Mouse (Mus musculus) forebrain, embryonic 16.5 days (tissue): ENCODE measurements around the gene Ints3. TPM values are rescaled to one million over a fixed set of nuclear protein-coding genes. Genes with fewer than 3 reads are reported as not detected.

Experiments
- ATAC-seq: fragments of 200-750 bp; cut with Nextera tagmentation; 2 replicates; pipeline ENCODE4 v1.8.0; 2017; ENCODE audit warnings: mild to moderate bottlenecking, moderate library complexity
- H3K27ac ChIP-seq: fragments of 300-500 bp; sonication (generic); 2 replicates; pipeline ENCODE4 v1.5.1; 2014; ENCODE audit warnings: low read length, control low read depth
- H3K27me3 ChIP-seq: fragments of 300-500 bp; sonication (generic); replicated peaks from 2 replicates; pipeline ENCODE4 v1.6.1; 2014; ENCODE audit warnings: low read length; ENCODE audit not compliant: control insufficient read depth, insufficient read depth
- H3K36me3 ChIP-seq: fragments of 300-500 bp; sonication (generic); 2 replicates; pipeline ENCODE4 v1.6.1; 2014; ENCODE audit not compliant: control insufficient read depth, insufficient read depth
- H3K4me1 ChIP-seq: fragments of 300-500 bp; sonication (generic); replicated peaks from 2 replicates; pipeline ENCODE4 v1.6.1; 2014; ENCODE audit warnings: low read length; ENCODE audit not compliant: control insufficient read depth, insufficient read depth
- H3K4me2 ChIP-seq: fragments of 300-500 bp; sonication (generic); 2 replicates; pipeline ENCODE4 v1.6.1; 2014; ENCODE audit warnings: mild to moderate bottlenecking, low read length, control low read depth
- H3K4me3 ChIP-seq: fragments of 300-500 bp; sonication (generic); replicated peaks from 2 replicates; pipeline ENCODE4 v1.5.1; 2014; ENCODE audit warnings: mild to moderate bottlenecking, low read length, control low read depth
- H3K9ac ChIP-seq: fragments of 300-500 bp; sonication (generic); replicated peaks from 2 replicates; pipeline ENCODE4 v1.6.1; 2014; ENCODE audit warnings: low read depth, low read length, control low read depth
- H3K9me3 ChIP-seq: fragments of 300-500 bp; sonication (generic); 2 replicates; pipeline ENCODE4 v1.6.1; 2016; ENCODE audit warnings: low read length; ENCODE audit not compliant: control insufficient read depth
- WGBS: fragments of 180-500 bp; shearing (Covaris S2); extraction: QIAGEN DNeasy Blood & Tissue Kit; methylation state at CpG from one replicate; pipeline ENCODE4 v1.1.7; 2014; 5-methylcytosine and 5-hydroxymethylcytosine counted together
- polyA plus RNA-seq: library from polyadenylated mRNA; unstranded; fragments of >200 nt; fragmentation: Nextera tagmentation; extraction: Ambion mirVana; gene quantifications from 2 replicates; pipeline ENCODE4 v1.2.1, GENCODE M21; 2015

Ints3 gene
- polyA plus RNA-seq, 1 experiment from 2014 or later: 32.3 TPM

DNA sequence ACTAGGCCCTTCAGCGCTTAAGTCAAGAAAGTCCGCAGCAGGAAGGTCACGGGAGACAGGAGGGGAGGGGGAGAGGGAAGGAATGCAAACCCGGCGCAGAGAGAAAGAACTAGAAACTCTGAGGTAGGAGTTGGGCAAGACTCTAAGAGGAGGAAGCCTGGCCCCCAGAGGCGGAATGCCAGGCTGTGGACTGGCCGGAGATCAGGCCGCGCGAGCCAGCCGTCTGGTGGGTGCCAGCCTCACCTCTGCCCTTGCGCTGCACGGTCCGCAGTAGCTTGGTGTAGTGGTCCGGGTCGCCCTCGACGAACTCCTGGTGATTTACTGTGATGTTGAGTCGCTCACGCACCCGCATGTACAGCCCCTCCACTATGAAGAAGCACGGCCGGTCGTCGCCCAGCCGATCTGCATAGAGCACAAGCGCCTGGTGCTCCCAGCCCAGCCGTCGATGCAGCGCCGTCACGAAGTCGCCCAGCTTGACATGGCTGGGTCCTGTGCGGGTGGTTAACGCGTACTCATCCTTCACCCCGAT, 31.2 kb upstream of the Ints3 start:
- H3K36me3 ChIP-seq: no peaks in the 10 kb centered on the region
- H3K4me2 ChIP-seq: peak overlapping the region; percentile 99
- H3K27me3 ChIP-seq: peaks cover 39% of the 10 kb centered on the region
- ATAC-seq: no peak; the same call in 1 of the 2 replicates
- H3K9ac ChIP-seq: no peak overlapping the region; the same call in 1 of the 2 replicates
- H3K9me3 ChIP-seq: no peaks in the 10 kb centered on the region
- H3K27ac ChIP-seq: no peak overlapping the region
- peaks cover 18% of the 10 kb centered on the region for H3K4me1 ChIP-seq
- WGBS: 13% methylated on average over 37 of the region's 37 CpGs
- H3K4me3 ChIP-seq: peak overlapping the region; percentile 50

DNA sequence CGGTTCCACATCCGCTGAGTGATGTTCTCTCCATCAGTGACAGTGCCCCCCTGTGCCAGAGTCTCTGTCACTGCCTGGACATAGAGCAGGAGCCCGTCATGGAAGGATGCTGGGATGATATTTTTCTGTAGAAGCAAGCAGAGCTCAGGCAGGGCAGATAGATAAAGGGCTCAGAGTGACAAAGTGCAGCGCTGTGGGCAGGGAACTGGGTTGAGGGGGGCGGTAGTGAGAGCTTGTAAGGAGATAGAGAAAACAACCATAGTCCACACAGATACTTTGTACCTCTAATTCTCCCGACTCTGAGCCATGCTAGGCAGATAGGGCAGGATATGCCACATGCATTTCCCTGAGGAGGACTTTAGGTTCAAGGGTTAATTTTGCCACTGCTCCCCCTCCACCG, 29.2 kb upstream of the Ints3 start:
- Histone ChIP-seq H3K4me1 (peaks cover 18% of the 10 kb centered on the region), H3K9me3 (no peaks in the 10 kb centered on the region), H3K27ac (no peak overlapping the region), H3K4me3 (no peak overlapping the region), H3K9ac (no peak overlapping the region), H3K36me3 (no peaks in the 10 kb centered on the region), H3K27me3 (peaks cover 36% of the 10 kb centered on the region), H3K4me2 (no peak overlapping the region)
- 27% methylated on average over 7 of the region's 7 CpGs for WGBS
- no peak for ATAC-seq

DNA sequence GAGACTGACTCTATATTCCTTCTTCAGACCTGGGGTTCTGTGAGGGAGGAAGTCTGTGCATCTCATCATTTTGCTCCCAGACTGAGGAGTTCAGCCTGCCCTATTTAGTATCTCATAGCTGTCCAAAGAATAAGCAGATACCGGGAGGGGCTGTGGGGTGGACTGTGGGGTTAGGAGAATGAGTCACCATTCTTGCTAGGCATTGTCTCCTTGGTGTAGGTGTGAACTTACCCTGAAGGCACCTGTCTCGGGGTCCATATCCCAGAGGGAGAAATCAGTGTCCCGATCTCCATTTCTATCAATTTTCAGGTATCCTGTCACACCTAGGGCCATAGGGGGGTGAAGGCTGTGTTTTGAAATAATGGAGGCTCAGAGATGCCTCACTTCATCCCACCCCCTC, 28.5 kb upstream of the Ints3 start:
- Histone ChIP-seq H3K27me3 (peaks cover 36% of the 10 kb centered on the region), H3K4me2 (no peak overlapping the region), H3K4me3 (no peak overlapping the region), H3K9me3 (no peaks in the 10 kb centered on the region), H3K4me1 (peaks cover 18% of the 10 kb centered on the region), H3K9ac (no peak overlapping the region), H3K27ac (no peak overlapping the region), H3K36me3 (no peaks in the 10 kb centered on the region)
- WGBS: 87% methylated on average over 3 of the region's 3 CpGs
- ATAC-seq: no peak

DNA sequence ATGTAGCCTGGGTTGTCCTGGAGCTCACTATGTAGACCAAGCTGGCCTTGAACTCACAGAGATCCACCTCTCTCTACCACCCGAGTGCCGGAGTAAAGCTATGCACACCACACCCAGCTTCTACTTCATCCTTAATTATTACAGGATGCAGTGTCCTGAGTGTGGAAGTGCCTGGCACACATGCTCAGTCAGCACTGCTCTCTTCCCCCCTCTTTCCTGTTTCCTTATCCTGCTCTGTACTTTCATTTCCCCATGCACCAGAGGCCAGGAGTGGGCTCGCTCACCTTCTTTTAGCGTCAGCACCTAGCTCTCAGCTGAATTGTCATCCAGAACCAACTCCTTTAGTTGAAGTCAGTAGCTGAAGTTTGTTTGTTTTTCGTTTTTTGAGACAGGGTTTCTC, 26.9 kb upstream of the Ints3 start:
- H3K27ac ChIP-seq: no peak overlapping the region
- no peak overlapping the region for H3K9ac ChIP-seq
- peaks cover 7% of the 10 kb centered on the region for H3K4me1 ChIP-seq
- no peak overlapping the region for H3K4me3 ChIP-seq
- WGBS: 81% methylated on average over 5 of the region's 5 CpGs
- H3K9me3 ChIP-seq: no peaks in the 10 kb centered on the region
- no peaks in the 10 kb centered on the region for H3K36me3 ChIP-seq
- H3K27me3 ChIP-seq: peaks cover 29% of the 10 kb centered on the region
- no peak overlapping the region for H3K4me2 ChIP-seq
- no peak for ATAC-seq

DNA sequence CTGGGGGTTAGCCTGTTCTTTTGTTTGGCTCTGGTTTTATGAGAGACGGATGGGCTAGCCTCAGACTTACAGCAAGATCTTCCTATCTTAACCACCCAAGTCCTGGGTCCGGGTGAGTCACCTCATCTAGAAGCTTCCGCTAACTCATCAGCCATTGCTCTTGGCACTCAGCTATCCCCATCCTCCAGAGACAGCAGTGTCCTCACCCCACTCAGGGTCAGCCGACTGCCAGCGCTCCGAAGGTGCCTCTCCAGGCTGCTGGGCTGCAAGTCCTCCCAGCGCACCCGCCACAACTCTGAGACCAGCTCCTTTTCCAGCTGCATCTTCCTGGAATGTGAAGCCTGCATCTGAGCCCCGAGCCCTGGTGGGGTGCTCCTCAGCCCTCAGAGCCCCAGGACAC, 26.3 kb upstream of the Ints3 start:
- Histone ChIP-seq H3K27me3 (peaks cover 24% of the 10 kb centered on the region), H3K4me1 (0 out of 2 replicates have a peak, but pooled peaks cover 1% of the 10 kb centered on the region), H3K36me3 (no peaks in the 10 kb centered on the region), H3K4me2 (no peak overlapping the region), H3K9ac (no peak overlapping the region), H3K9me3 (no peaks in the 10 kb centered on the region), H3K27ac (no peak overlapping the region), H3K4me3 (no peak overlapping the region)
- no peak for ATAC-seq
- 83% methylated on average over 9 of the region's 9 CpGs for WGBS

DNA sequence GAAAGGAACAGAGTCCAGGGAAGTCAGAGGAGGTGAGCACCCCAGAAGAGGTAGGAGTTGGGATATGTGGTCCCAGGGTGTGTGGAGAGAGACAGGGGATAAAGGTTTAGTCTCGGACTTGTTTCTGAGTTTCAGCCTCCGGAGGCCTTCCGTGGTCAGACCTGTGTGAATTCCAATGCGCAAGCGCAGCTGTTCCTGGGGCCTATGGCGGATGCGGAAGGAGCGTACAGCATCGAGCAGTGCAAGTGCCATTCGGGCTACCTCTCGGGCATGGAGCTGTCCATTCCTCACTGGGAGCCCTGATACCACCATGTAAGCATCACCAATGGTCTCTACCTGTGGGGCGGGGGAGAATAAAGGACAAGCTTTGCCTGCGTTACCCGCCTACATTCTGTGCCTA, 21.5 kb upstream of the Ints3 start:
- no peak for ATAC-seq
- no peaks in the 10 kb centered on the region; the same call in 1 of the 2 replicates for H3K27me3 ChIP-seq
- no peaks in the 10 kb centered on the region for H3K4me1 ChIP-seq
- no peak overlapping the region for H3K27ac ChIP-seq
- H3K9me3 ChIP-seq: no peaks in the 10 kb centered on the region
- no peak overlapping the region for H3K4me3 ChIP-seq
- no peaks in the 10 kb centered on the region for H3K36me3 ChIP-seq
- no peak overlapping the region for H3K9ac ChIP-seq
- 87% methylated on average over 14 of the region's 14 CpGs for WGBS
- no peak overlapping the region for H3K4me2 ChIP-seq

DNA sequence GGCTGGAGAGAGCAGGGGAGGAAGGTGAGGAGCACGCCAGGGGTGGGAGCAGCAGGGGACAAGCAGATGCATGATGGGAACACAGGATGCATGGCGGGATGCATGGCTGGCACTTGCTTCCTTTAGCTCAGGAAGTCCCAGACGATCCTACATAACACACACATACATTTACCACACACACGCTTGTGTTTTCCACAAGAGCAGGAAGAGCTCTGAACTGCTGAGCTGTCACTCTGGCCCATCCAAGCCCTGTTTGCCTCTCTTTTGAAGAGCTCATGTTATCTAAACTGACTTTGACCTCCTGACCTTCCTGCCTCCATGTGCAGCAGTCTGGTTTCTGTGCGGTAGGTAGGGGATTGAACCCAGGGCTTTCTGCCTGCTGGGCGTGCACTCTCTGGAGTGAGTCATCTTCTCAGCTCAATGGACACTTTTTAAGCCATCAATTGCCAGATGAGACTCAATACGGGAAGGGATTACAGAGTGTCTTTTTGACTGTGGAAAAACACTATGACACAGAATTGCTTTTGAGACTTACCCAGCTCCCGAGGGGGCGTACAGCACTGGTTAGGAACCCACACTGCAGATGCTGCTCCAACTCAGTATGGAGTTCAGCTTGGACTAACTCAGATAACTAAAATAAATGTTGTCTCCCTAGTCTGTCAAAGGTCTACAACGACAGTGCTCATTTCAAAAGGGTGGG, 18.1 kb upstream of the Ints3 start:
- no peak overlapping the region for H3K4me3 ChIP-seq
- no peaks in the 10 kb centered on the region; the same call in 1 of the 2 replicates for H3K27me3 ChIP-seq
- H3K9me3 ChIP-seq: no peaks in the 10 kb centered on the region
- no peak for ATAC-seq
- no peak overlapping the region for H3K9ac ChIP-seq
- no peaks in the 10 kb centered on the region for H3K36me3 ChIP-seq
- no peak overlapping the region for H3K27ac ChIP-seq
- WGBS: 63% methylated on average over 10 of the region's 10 CpGs
- H3K4me2 ChIP-seq: no peak overlapping the region
- H3K4me1 ChIP-seq: peaks cover 6% of the 10 kb centered on the region

DNA sequence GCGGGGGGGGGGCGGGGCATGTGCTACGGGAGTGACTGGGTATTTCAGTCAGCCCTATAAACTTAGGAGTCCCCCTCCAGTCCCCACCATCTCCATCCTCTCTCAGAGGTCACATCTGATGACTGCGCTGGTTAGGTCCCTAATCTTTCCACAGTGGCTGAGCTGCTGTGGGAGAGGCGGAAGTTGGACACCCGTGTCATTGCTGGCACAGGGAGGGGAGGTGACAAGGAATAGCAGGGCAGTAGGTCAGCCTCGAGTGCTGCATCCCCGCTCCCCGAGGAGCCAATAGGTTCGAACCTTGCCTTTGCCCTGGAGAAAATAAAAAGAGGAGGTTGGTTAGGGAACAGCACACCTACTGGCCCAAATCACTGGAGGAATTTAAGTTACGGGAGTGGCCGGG, 17.5 kb upstream of the Ints3 start:
- Histone ChIP-seq H3K27me3 (no peaks in the 10 kb centered on the region; the same call in 1 of the 2 replicates), H3K9me3 (no peaks in the 10 kb centered on the region), H3K4me2 (no peak overlapping the region), H3K4me1 (peaks cover 10% of the 10 kb centered on the region), H3K4me3 (no peak overlapping the region), H3K9ac (no peak overlapping the region), H3K27ac (no peak overlapping the region), H3K36me3 (no peaks in the 10 kb centered on the region)
- no peak for ATAC-seq
- WGBS: 49% methylated on average over 10 of the region's 12 CpGs

DNA sequence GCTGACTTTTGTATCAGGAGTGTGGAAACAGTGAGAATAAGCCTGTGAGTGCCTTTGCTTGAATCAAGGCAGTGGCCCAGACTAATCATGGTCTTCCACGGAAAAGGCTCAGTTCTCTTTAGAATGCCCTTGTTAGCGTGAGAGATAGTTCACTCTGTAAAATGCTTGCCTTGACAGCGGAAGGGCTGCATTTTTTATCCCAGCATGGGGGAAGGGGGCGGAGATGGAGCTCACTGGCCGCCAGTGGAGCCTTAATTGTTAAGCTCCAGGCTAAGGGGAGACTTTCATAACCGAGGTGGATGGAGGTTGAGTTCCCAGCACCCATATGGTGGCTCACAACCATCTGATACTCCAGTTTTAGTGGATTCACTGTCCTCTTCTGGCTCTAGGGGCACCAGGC, 15.2 kb upstream of the Ints3 start:
- 16% methylated on average over 6 of the region's 6 CpGs for WGBS
- Histone ChIP-seq H3K4me3 (no peak overlapping the region), H3K27me3 (no peaks in the 10 kb centered on the region; the same call in 1 of the 2 replicates), H3K4me1 (peaks cover 10% of the 10 kb centered on the region), H3K9ac (no peak overlapping the region), H3K36me3 (no peaks in the 10 kb centered on the region), H3K9me3 (no peaks in the 10 kb centered on the region), H3K27ac (no peak overlapping the region), H3K4me2 (no peak overlapping the region)
- ATAC-seq: no peak
